In genomic region chr8:61462221-61462620, GRCm38 (mm10) we compare ENCODE assay signal across 32 mouse cellular contexts.
"Had no signal": no experiment of that assay in that cellular context is flagged by ENCODE, and none has a peak within 500 bp of the region (broad histone marks: within the 10 kb centered on the region; RNA-seq: fewer than 3 reads in every experiment).

No protein-coding gene starts in this region.

- H3K4me2 ChIP-seq: limb, embryonic 12.5 days; limb, embryonic 13.5 days; limb, embryonic 15.5 days; liver, embryonic 11.5 days; liver, embryonic 12.5 days; liver, embryonic 13.5 days; liver, embryonic 15.5 days; lung, embryonic 14.5 days; lung, embryonic 15.5 days; midbrain, embryonic 11.5 days; midbrain, embryonic 12.5 days; midbrain, embryonic 13.5 days; midbrain, embryonic 15.5 days; neural tube, embryonic 12.5 days had no signal

- H3K27me3 ChIP-seq: limb, embryonic 12.5 days; limb, embryonic 13.5 days; limb, embryonic 15.5 days; liver, embryonic 12.5 days; liver, embryonic 13.5 days; liver, embryonic 15.5 days; lung, embryonic 15.5 days; midbrain, embryonic 12.5 days; midbrain, embryonic 13.5 days; midbrain, embryonic 15.5 days; neural tube, embryonic 12.5 days had no signal

- ATAC-seq: liver, embryonic 12.5 days; liver, postnatal 0 days; lung, postnatal 0 days; midbrain, embryonic 13.5 days; midbrain, embryonic 15.5 days; midbrain, embryonic 16.5 days had no signal

- H3K4me1 ChIP-seq: limb, embryonic 10.5 days; limb, embryonic 12.5 days; limb, embryonic 13.5 days; limb, embryonic 15.5 days; liver, embryonic 12.5 days; liver, embryonic 13.5 days; liver, embryonic 15.5 days; lung, embryonic 15.5 days had no signal

- H3K27ac ChIP-seq: limb, embryonic 10.5 days; limb, embryonic 12.5 days; limb, embryonic 13.5 days; limb, embryonic 15.5 days; liver, embryonic 12.5 days; liver, embryonic 13.5 days; liver, embryonic 14.5 days; liver, embryonic 15.5 days; lung, embryonic 15.5 days; macrophage; midbrain, embryonic 10.5 days; midbrain, embryonic 12.5 days; midbrain, embryonic 13.5 days; midbrain, embryonic 15.5 days; neural tube, embryonic 12.5 days had no signal

- H3K36me3 ChIP-seq: limb, embryonic 10.5 days; limb, embryonic 12.5 days; limb, embryonic 13.5 days; limb, embryonic 15.5 days; liver, embryonic 12.5 days; liver, embryonic 13.5 days; liver, embryonic 15.5 days; lung, embryonic 15.5 days; midbrain, embryonic 10.5 days; midbrain, embryonic 12.5 days; midbrain, embryonic 13.5 days; midbrain, embryonic 15.5 days; neural tube, embryonic 12.5 days had no signal

- H3K9me3 ChIP-seq: limb, embryonic 10.5 days; limb, embryonic 12.5 days; limb, embryonic 13.5 days; limb, embryonic 15.5 days; liver, embryonic 12.5 days; liver, embryonic 13.5 days; liver, embryonic 15.5 days; lung, embryonic 15.5 days; megakaryocyte, embryonic 14.5 days; midbrain, embryonic 10.5 days; midbrain, embryonic 12.5 days; midbrain, embryonic 13.5 days; midbrain, embryonic 15.5 days; neural tube, embryonic 12.5 days had no signal

- DNase-seq: left cerebral cortex, postnatal 4 days; liver; liver, embryonic 13.5 days; liver, postnatal 0 days; lung, adult 18-20 months; lung, adult 2 months; lung, embryonic 14.5 days; lung, postnatal 10 days; lung, postnatal 14 days; lung, postnatal 36 days; lung, postnatal 4 days; midbrain, embryonic 14.5 days had no signal

- H3K9ac ChIP-seq: limb, embryonic 12.5 days; limb, embryonic 13.5 days; limb, embryonic 15.5 days; liver, embryonic 12.5 days; liver, embryonic 13.5 days; liver, embryonic 14.5 days; liver, embryonic 15.5 days; liver, postnatal 0 days; lung, embryonic 14.5 days; lung, embryonic 15.5 days; midbrain, embryonic 12.5 days; midbrain, embryonic 13.5 days; midbrain, embryonic 15.5 days; neural tube, embryonic 12.5 days had no signal

- H3K4me3 ChIP-seq: limb, embryonic 10.5 days; limb, embryonic 12.5 days; limb, embryonic 13.5 days; limb, embryonic 15.5 days; liver, embryonic 12.5 days; liver, embryonic 13.5 days; liver, embryonic 15.5 days; lung, embryonic 15.5 days; megakaryocyte, embryonic 14.5 days; midbrain, embryonic 10.5 days; midbrain, embryonic 12.5 days; midbrain, embryonic 13.5 days; midbrain, embryonic 15.5 days; myocyte; neural tube, embryonic 12.5 days had no signal
